Mouse (Mus musculus): ENCODE results near the gene Gm11034. TPM values are rescaled to one million over a fixed set of nuclear protein-coding genes. Genes with fewer than 3 reads are reported as not detected.

Gm11034 gene
- polyA plus RNA-seq, 1 experiment from 2014 or later, result not detected

GRCm38 (mm10) chr8:72244610-72245009, 31.2 kb upstream of the Gm11034 start:
- H3K36me3 ChIP-seq (ENCODE audit: control insufficient read depth, insufficient read depth), result 0 out of 2 replicates have a peak, but pooled peaks cover 3% of the 10 kb centered on the region
- H3K4me1 ChIP-seq (ENCODE audit: control insufficient read depth, low read depth, low read length), result peaks cover 20% of the 10 kb centered on the region
- H3K27me3 ChIP-seq (ENCODE audit: control insufficient read depth, insufficient read depth, low read depth, low read length), result no peaks in the 10 kb centered on the region
- no peak overlapping the region for H3K4me3 ChIP-seq (ENCODE audit: low read depth, low read length)
- H3K9me3 ChIP-seq (replicated peaks; ENCODE audit: control insufficient read depth, low read length), result no peaks in the 10 kb centered on the region
- no peak overlapping the region for H3K27ac ChIP-seq (ENCODE audit: low read length)
- H3K4me2 ChIP-seq (ENCODE audit: low read depth, low read length), result no peak overlapping the region
- no peak for ATAC-seq (ENCODE audit: low read depth)
- no peak overlapping the region for H3K9ac ChIP-seq (ENCODE audit: low read depth, low read length)
- WGBS (ENCODE audit: insufficient replicate concordance), result 13% methylated on average over 2 of the region's 2 CpGs

GRCm38 (mm10) chr8:72242226-72242625, 28.8 kb upstream of the Gm11034 start:
- 0 out of 2 replicates have a peak, but pooled peaks cover 3% of the 10 kb centered on the region for H3K36me3 ChIP-seq (ENCODE audit: control insufficient read depth, insufficient read depth)
- H3K4me1 ChIP-seq (ENCODE audit: control insufficient read depth, low read depth, low read length), result peaks cover 27% of the 10 kb centered on the region
- no peak overlapping the region for H3K4me3 ChIP-seq (ENCODE audit: low read depth, low read length)
- no peak for ATAC-seq (ENCODE audit: low read depth)
- H3K9me3 ChIP-seq (replicated peaks; ENCODE audit: control insufficient read depth, low read length), result no peaks in the 10 kb centered on the region
- H3K9ac ChIP-seq (ENCODE audit: low read depth, low read length), result no peak overlapping the region
- no peak overlapping the region for H3K4me2 ChIP-seq (ENCODE audit: low read depth, low read length)
- no peak overlapping the region for H3K27ac ChIP-seq (ENCODE audit: low read length)
- 89% methylated on average over 1 of the region's 1 CpGs for WGBS (ENCODE audit: insufficient replicate concordance)
- no peaks in the 10 kb centered on the region for H3K27me3 ChIP-seq (ENCODE audit: control insufficient read depth, insufficient read depth, low read depth, low read length)

- H3K4me3 ChIP-seq (ENCODE audit: low read depth, low read length), result peak overlapping the region; percentile 90
- H3K9me3 ChIP-seq (replicated peaks; ENCODE audit: control insufficient read depth, low read length), result no peaks in the 10 kb centered on the region
- H3K9ac ChIP-seq (ENCODE audit: low read depth, low read length), result peak overlapping the region; percentile 80
- H3K4me1 ChIP-seq (ENCODE audit: control insufficient read depth, low read depth, low read length), result peaks cover 27% of the 10 kb centered on the region
- WGBS (ENCODE audit: insufficient replicate concordance), result 49% methylated on average over 7 of the region's 7 CpGs
- ATAC-seq (ENCODE audit: low read depth), result no peak
- H3K27me3 ChIP-seq (ENCODE audit: control insufficient read depth, insufficient read depth, low read depth, low read length), result no peaks in the 10 kb centered on the region
- H3K4me2 ChIP-seq (ENCODE audit: low read depth, low read length), result peak overlapping the region; percentile 92
- 0 out of 2 replicates have a peak, but pooled peaks cover 3% of the 10 kb centered on the region for H3K36me3 ChIP-seq (ENCODE audit: control insufficient read depth, insufficient read depth)
- H3K27ac ChIP-seq (ENCODE audit: low read length), result peak overlapping the region; percentile 33; the same call in 1 of the 2 replicates
Observed at GRCm38 (mm10) chr8:72240951-72241350, 27.5 kb upstream of the Gm11034 start.

GRCm38 (mm10) chr8:72240403-72240763, 26.9 kb upstream of the Gm11034 start:
- Histone ChIP-seq H3K9me3 (replicated peaks; ENCODE audit: control insufficient read depth, low read length) (no peaks in the 10 kb centered on the region), H3K4me3 (ENCODE audit: low read depth, low read length) (peak overlapping the region; percentile 90), H3K4me2 (ENCODE audit: low read depth, low read length) (peak overlapping the region; percentile 92), H3K27me3 (ENCODE audit: control insufficient read depth, insufficient read depth, low read depth, low read length) (no peaks in the 10 kb centered on the region), H3K9ac (ENCODE audit: low read depth, low read length) (peak overlapping the region; percentile 80), H3K4me1 (ENCODE audit: control insufficient read depth, low read depth, low read length) (peaks cover 27% of the 10 kb centered on the region), H3K27ac (ENCODE audit: low read length) (peak overlapping the region; percentile 99), H3K36me3 (ENCODE audit: control insufficient read depth, insufficient read depth) (0 out of 2 replicates have a peak, but pooled peaks cover 3% of the 10 kb centered on the region)
- under 1% methylated on average over 24 of the region's 24 CpGs for WGBS (ENCODE audit: insufficient replicate concordance)
- ATAC-seq (ENCODE audit: low read depth), result peak; percentile 9

GRCm38 (mm10) chr8:72239499-72240402, 26.3 kb upstream of the Gm11034 start, which contains the start of gene Ap1m1:
Gene Ap1m1 (plus strand): TSS chr8:72240018.
- peak; percentile 89 for ATAC-seq (ENCODE audit: low read depth)
- WGBS (ENCODE audit: insufficient replicate concordance), result under 1% methylated on average over 54 of the region's 54 CpGs
- H3K9ac ChIP-seq (ENCODE audit: low read depth, low read length), result peak within 1 kb of the TSS; percentile 80
- no peaks in the 10 kb centered on the region for H3K9me3 ChIP-seq (replicated peaks; ENCODE audit: control insufficient read depth, low read length)
- H3K27me3 ChIP-seq (ENCODE audit: control insufficient read depth, insufficient read depth, low read depth, low read length), result no peaks in the 10 kb centered on the region
- peak within 1 kb of the TSS; percentile 90 for H3K4me3 ChIP-seq (ENCODE audit: low read depth, low read length)
- peak within 1 kb of the TSS; percentile 92 for H3K4me2 ChIP-seq (ENCODE audit: low read depth, low read length)
- H3K36me3 ChIP-seq (ENCODE audit: control insufficient read depth, insufficient read depth), result 0 out of 2 replicates have a peak, but pooled peaks cover 3% of the 10 kb centered on the region
- H3K4me1 ChIP-seq (ENCODE audit: control insufficient read depth, low read depth, low read length), result peaks cover 27% of the 10 kb centered on the region
- peak within 1 kb of the TSS; percentile 99 for H3K27ac ChIP-seq (ENCODE audit: low read length)

GRCm38 (mm10) chr8:72222656-72223055, 9.2 kb upstream of the Gm11034 start:
- 81% methylated on average over 5 of the region's 5 CpGs for WGBS (ENCODE audit: insufficient replicate concordance)
- Histone ChIP-seq H3K9ac (ENCODE audit: low read depth, low read length) (no peak overlapping the region), H3K4me3 (ENCODE audit: low read depth, low read length) (no peak overlapping the region), H3K27me3 (ENCODE audit: control insufficient read depth, insufficient read depth, low read depth, low read length) (no peaks in the 10 kb centered on the region), H3K4me1 (ENCODE audit: control insufficient read depth, low read depth, low read length) (peaks cover 17% of the 10 kb centered on the region), H3K4me2 (ENCODE audit: low read depth, low read length) (no peak overlapping the region), H3K27ac (ENCODE audit: low read length) (no peak overlapping the region), H3K36me3 (ENCODE audit: control insufficient read depth, insufficient read depth) (peaks cover 26% of the 10 kb centered on the region), H3K9me3 (replicated peaks; ENCODE audit: control insufficient read depth, low read length) (no peaks in the 10 kb centered on the region)
- no peak for ATAC-seq (ENCODE audit: low read depth)

- Histone ChIP-seq H3K9me3 (replicated peaks; ENCODE audit: control insufficient read depth, low read length) (no peaks in the 10 kb centered on the region), H3K36me3 (ENCODE audit: control insufficient read depth, insufficient read depth) (peaks cover 26% of the 10 kb centered on the region), H3K27ac (ENCODE audit: low read length) (no peak overlapping the region; the same call in 1 of the 2 replicates), H3K27me3 (ENCODE audit: control insufficient read depth, insufficient read depth, low read depth, low read length) (no peaks in the 10 kb centered on the region), H3K4me3 (ENCODE audit: low read depth, low read length) (peak overlapping the region; percentile 84), H3K4me1 (ENCODE audit: control insufficient read depth, low read depth, low read length) (peaks cover 17% of the 10 kb centered on the region), H3K4me2 (ENCODE audit: low read depth, low read length) (peak overlapping the region; percentile 69), H3K9ac (ENCODE audit: low read depth, low read length) (peak overlapping the region; percentile 82)
- 66% methylated on average over 4 of the region's 4 CpGs for WGBS (ENCODE audit: insufficient replicate concordance)
- ATAC-seq (ENCODE audit: low read depth), result no peak
Observed at GRCm38 (mm10) chr8:72220758-72221157, 7.3 kb upstream of the Gm11034 start.

- H3K4me3 ChIP-seq (ENCODE audit: low read depth, low read length), result peak within 1 kb of the TSS; percentile 84
- peak within 1 kb of the TSS; percentile 82 for H3K9ac ChIP-seq (ENCODE audit: low read depth, low read length)
- peak; percentile 98 for ATAC-seq (ENCODE audit: low read depth)
- H3K4me1 ChIP-seq (ENCODE audit: control insufficient read depth, low read depth, low read length), result peaks cover 17% of the 10 kb centered on the region
- H3K27me3 ChIP-seq (ENCODE audit: control insufficient read depth, insufficient read depth, low read depth, low read length), result no peaks in the 10 kb centered on the region
- peak within 1 kb of the TSS; percentile 69 for H3K4me2 ChIP-seq (ENCODE audit: low read depth, low read length)
- H3K36me3 ChIP-seq (ENCODE audit: control insufficient read depth, insufficient read depth), result peaks cover 26% of the 10 kb centered on the region
- H3K9me3 ChIP-seq (replicated peaks; ENCODE audit: control insufficient read depth, low read length), result no peaks in the 10 kb centered on the region
- 9% methylated on average over 39 of the region's 39 CpGs for WGBS (ENCODE audit: insufficient replicate concordance)
- peak within 1 kb of the TSS; percentile 90 for H3K27ac ChIP-seq (ENCODE audit: low read length)
Observed at GRCm38 (mm10) chr8:72219541-72220363, 6.3 kb upstream of the Gm11034 start, which contains the start of gene Fam32a. Gene Fam32a (plus strand): TSS chr8:72219730.
